Mouse (Mus musculus) forebrain, embryonic 16.5 days (tissue): Measurements from ENCODE around the gene Il15. TPM values are rescaled to one million over a fixed set of nuclear protein-coding genes. Genes with fewer than 3 reads are reported as not detected.

ENCODE experiments used
- ATAC-seq: fragments of 200-750 bp; cut with Nextera tagmentation; 2 replicates; pipeline ENCODE4 v1.8.0; 2017; ENCODE audit warnings: mild to moderate bottlenecking, moderate library complexity
- H3K27ac ChIP-seq: fragments of 300-500 bp; sonication (generic); 2 replicates; pipeline ENCODE4 v1.5.1; 2014; ENCODE audit warnings: low read length, control low read depth
- H3K27me3 ChIP-seq: fragments of 300-500 bp; sonication (generic); replicated peaks from 2 replicates; pipeline ENCODE4 v1.6.1; 2014; ENCODE audit warnings: low read length; ENCODE audit not compliant: control insufficient read depth, insufficient read depth
- H3K36me3 ChIP-seq: fragments of 300-500 bp; sonication (generic); 2 replicates; pipeline ENCODE4 v1.6.1; 2014; ENCODE audit not compliant: control insufficient read depth, insufficient read depth
- H3K4me1 ChIP-seq: fragments of 300-500 bp; sonication (generic); replicated peaks from 2 replicates; pipeline ENCODE4 v1.6.1; 2014; ENCODE audit warnings: low read length; ENCODE audit not compliant: control insufficient read depth, insufficient read depth
- H3K4me2 ChIP-seq: fragments of 300-500 bp; sonication (generic); 2 replicates; pipeline ENCODE4 v1.6.1; 2014; ENCODE audit warnings: mild to moderate bottlenecking, low read length, control low read depth
- H3K4me3 ChIP-seq: fragments of 300-500 bp; sonication (generic); replicated peaks from 2 replicates; pipeline ENCODE4 v1.5.1; 2014; ENCODE audit warnings: mild to moderate bottlenecking, low read length, control low read depth
- H3K9ac ChIP-seq: fragments of 300-500 bp; sonication (generic); replicated peaks from 2 replicates; pipeline ENCODE4 v1.6.1; 2014; ENCODE audit warnings: low read depth, low read length, control low read depth
- H3K9me3 ChIP-seq: fragments of 300-500 bp; sonication (generic); 2 replicates; pipeline ENCODE4 v1.6.1; 2016; ENCODE audit warnings: low read length; ENCODE audit not compliant: control insufficient read depth
- WGBS: fragments of 180-500 bp; shearing (Covaris S2); extraction: QIAGEN DNeasy Blood & Tissue Kit; methylation state at CpG from one replicate; pipeline ENCODE4 v1.1.7; 2014; 5-methylcytosine and 5-hydroxymethylcytosine counted together
- polyA plus RNA-seq: library from polyadenylated mRNA; unstranded; fragments of >200 nt; fragmentation: Nextera tagmentation; extraction: Ambion mirVana; gene quantifications from 2 replicates; pipeline ENCODE4 v1.2.1, GENCODE M21; 2015

Il15 gene
- polyA plus RNA-seq, 1 experiment from 2014 or later: 1.6 TPM

DNA sequence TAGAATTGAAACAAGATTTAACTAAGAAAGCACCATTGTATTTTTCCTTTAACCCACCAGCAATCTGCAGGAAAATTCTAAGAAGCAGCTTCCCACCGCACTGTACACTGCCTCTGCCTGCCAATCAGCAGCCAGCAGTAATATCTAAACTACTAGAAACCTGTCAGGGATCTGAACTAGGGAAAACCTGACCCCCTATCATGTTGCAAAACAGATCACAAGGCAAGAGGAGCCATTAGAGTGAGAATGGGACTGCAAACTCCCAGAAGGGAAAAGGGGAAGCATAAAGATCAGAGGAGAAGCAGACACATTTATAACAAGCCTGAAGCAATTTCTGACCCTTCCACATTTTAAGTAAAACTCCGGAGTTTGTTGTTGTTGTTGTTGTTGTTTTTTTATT is 2.0 kb downstream of the Il15 start:
- Histone ChIP-seq H3K27ac (no peak overlapping the region), H3K4me2 (no peak overlapping the region), H3K9me3 (no peaks in the 10 kb centered on the region), H3K27me3 (no peaks in the 10 kb centered on the region), H3K9ac (no peak overlapping the region), H3K4me1 (peaks cover 16% of the 10 kb centered on the region), H3K4me3 (no peak overlapping the region), H3K36me3 (no peaks in the 10 kb centered on the region)
- 64% methylated on average over 2 of the region's 2 CpGs for WGBS
- ATAC-seq: no peak

DNA sequence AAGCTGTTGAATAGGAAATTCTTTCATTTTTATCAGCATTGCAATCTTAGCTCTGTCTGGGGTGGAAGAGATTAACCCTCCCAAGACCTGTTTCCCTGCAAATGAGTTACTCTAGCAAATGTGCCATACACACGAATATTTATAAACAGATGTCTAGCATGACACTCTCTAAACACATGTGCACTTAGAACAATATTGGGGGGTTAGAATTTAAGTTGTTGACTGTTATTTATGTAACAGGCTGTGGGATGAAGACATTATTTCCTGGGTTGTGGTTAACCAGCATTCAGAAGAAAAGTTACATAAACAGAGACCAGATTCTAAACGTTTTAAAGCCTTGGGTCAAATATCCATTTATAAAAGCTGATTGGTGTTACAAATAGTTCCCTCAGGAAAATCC is 2.6 kb downstream of the Il15 start:
- no peak overlapping the region for H3K9ac ChIP-seq
- H3K4me2 ChIP-seq: no peak overlapping the region
- ATAC-seq: no peak
- H3K27me3 ChIP-seq: no peaks in the 10 kb centered on the region
- no peak overlapping the region for H3K4me3 ChIP-seq
- 57% methylated on average over 2 of the region's 2 CpGs for WGBS
- peaks cover 16% of the 10 kb centered on the region for H3K4me1 ChIP-seq
- no peaks in the 10 kb centered on the region for H3K9me3 ChIP-seq
- no peaks in the 10 kb centered on the region for H3K36me3 ChIP-seq
- no peak overlapping the region for H3K27ac ChIP-seq

DNA sequence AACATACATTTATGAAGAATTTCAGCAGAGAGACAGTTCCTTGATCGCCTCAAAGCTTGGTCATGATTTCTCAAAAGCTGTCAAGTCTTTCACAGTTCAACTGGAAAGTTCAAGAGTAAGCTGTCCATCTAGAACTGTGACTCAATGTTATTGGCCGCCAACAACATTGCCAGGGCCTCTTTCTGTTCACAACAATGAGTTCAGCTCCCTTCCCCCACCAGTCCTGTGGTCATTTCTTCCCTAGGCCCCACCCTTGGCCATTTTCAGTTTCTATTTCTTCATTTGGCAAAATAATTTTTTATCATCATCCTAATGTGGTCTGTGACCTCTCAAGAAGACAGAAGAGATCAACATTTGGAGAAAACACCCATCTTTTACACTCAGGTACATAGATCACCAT is 4.5 kb downstream of the Il15 start:
- Histone ChIP-seq H3K9ac (no peak overlapping the region), H3K36me3 (no peaks in the 10 kb centered on the region), H3K4me2 (no peak overlapping the region), H3K4me3 (no peak overlapping the region), H3K27me3 (no peaks in the 10 kb centered on the region), H3K27ac (no peak overlapping the region), H3K4me1 (peaks cover 16% of the 10 kb centered on the region), H3K9me3 (no peaks in the 10 kb centered on the region)
- WGBS: 79% methylated on average over 2 of the region's 2 CpGs
- ATAC-seq: no peak

DNA sequence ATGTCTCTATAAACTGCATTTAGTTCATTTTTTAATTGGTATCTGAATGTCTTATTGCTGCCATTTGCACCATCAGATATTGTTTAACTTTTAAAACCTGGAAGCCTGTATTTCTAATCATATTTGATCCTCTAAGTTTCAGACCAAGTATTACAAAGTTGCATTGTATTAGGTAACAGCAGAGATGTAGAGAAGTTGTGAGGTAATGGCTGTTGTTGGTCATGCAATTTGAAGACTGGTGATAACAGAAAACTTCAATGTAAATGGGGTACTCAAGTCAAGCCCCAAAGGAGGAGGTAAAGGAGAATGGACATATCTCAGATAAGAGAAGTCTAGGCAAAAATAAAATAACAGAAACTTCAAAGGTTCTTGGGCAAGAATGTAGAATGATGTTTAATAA is 11.8 kb downstream of the Il15 start:
- no peak for ATAC-seq

DNA sequence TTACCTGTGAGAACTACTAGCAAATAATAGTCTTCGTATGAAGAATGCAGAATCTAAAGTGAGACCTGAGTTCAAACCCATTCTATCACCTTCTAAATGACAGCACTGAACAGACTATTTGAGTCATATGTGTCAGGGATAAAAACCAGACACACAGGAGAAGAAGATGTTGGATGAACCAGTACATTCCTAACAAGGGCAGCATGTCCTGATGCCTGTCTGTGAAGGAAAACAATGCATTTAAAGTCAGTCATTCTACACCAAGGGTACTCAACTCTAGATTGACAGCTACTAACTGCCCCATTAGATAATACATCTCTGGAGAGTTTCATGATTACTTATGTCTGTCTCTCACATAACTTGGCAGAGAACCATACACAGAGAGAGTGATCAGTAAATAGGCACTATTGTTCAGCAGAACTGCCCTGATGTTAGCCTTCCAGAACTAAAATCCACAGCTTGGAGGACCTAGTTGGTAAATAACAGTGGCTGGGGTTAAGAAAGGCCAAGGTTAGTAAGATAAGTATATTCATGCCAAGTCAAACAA is 14.6 kb downstream of the Il15 start:
- no peak overlapping the region for H3K4me2 ChIP-seq
- ATAC-seq: no peak
- H3K9me3 ChIP-seq: no peaks in the 10 kb centered on the region
- WGBS: 94% methylated on average over 1 of the region's 1 CpGs
- peaks cover 8% of the 10 kb centered on the region for H3K4me1 ChIP-seq
- no peak overlapping the region for H3K9ac ChIP-seq
- H3K27ac ChIP-seq: no peak overlapping the region
- H3K4me3 ChIP-seq: no peak overlapping the region
- no peaks in the 10 kb centered on the region for H3K27me3 ChIP-seq
- H3K36me3 ChIP-seq: no peaks in the 10 kb centered on the region

More for the DNA sequence above, 11.8 kb downstream of the Il15 start:
- Histone ChIP-seq H3K36me3 (no peaks in the 10 kb centered on the region), H3K9me3 (no peaks in the 10 kb centered on the region), H3K9ac (no peak overlapping the region), H3K4me3 (no peak overlapping the region), H3K27ac (no peak overlapping the region), H3K27me3 (no peaks in the 10 kb centered on the region), H3K4me1 (no peaks in the 10 kb centered on the region), H3K4me2 (no peak overlapping the region)

DNA sequence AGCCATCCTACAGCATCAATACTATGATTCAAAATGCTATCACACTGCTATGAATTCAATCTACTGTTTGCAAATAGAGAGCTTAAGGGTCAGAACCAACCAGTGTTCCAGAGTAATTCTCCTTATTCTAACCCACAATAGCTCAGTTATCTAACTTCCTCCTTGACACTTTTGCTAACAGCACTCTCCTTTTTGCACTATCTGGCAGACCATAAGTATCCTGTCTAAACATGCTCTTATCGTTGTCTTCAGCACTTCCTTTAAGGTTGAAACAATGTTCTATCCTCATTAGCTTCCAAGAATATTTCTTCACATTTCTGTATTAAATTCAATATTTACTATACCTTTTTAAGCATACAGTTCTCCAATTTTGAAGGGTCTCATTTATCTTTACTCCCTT is 15.4 kb downstream of the Il15 start:
- Histone ChIP-seq H3K36me3 (no peaks in the 10 kb centered on the region), H3K9me3 (no peaks in the 10 kb centered on the region), H3K4me2 (no peak overlapping the region), H3K27me3 (no peaks in the 10 kb centered on the region), H3K4me1 (peaks cover 8% of the 10 kb centered on the region), H3K9ac (no peak overlapping the region), H3K4me3 (no peak overlapping the region), H3K27ac (no peak overlapping the region)
- 93% methylated on average over 1 of the region's 1 CpGs for WGBS
- ATAC-seq: no peak

DNA sequence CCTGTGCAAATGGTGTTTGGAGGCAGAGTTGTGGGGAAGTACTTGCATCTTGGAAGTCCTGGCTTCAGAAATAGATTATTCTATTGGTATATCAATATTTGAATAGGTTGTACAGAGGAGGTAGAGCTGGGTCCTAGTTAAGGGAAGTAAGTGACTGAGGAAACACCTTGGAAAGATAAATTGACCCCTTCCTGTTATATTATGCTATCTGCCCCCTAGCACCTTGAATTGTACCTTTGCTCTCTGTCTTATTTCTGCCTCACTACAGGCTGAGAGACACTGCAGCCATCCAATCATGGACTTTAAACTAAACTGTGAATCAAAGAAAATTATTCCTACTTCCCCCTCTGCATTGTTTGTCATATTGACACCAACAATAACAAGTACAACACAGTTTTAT is 17.2 kb downstream of the Il15 start:
- H3K36me3 ChIP-seq: no peaks in the 10 kb centered on the region
- H3K4me1 ChIP-seq: peaks cover 8% of the 10 kb centered on the region
- H3K4me3 ChIP-seq: no peak overlapping the region
- H3K9me3 ChIP-seq: no peaks in the 10 kb centered on the region
- ATAC-seq: no peak
- no peak overlapping the region for H3K9ac ChIP-seq
- H3K4me2 ChIP-seq: no peak overlapping the region
- no peak overlapping the region for H3K27ac ChIP-seq
- no peaks in the 10 kb centered on the region for H3K27me3 ChIP-seq

DNA sequence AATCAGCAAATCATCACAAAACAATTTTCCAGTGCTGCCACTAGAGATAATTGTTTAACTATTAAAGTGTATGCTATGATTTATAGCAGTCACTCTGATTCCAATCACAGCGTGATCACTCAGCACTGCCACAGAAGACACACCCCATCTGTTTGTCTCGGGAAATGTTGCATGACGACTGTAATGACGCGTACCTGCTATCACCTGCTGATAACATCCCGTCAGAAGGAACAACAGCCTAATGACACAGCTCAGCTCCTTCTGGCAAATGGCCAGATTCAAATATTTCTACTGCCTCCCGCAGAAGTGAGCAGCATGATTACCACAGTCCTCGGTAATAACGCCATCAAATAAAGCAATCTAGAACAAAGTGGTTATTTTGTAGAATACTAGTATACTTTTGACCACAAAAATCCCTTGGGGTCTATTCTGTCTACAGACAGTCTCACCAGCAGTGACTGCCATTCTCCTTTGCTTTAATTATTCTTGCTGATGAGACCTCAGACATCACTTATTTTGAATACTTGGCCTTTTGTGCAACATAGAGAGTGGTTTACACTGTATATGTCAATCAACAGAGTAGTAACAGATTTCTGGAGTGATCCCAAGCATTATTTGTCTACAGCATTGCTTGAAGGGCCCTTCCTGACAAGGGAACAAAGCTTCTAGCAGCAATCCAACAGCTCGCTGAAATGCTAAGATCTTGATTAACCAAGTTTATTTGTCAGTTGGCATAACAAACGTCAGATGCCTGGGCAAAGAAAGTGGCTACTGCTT is 18.4 kb downstream of the Il15 start:
- Histone ChIP-seq H3K4me1 (peaks cover 8% of the 10 kb centered on the region), H3K9me3 (no peaks in the 10 kb centered on the region), H3K27me3 (no peaks in the 10 kb centered on the region), H3K36me3 (no peaks in the 10 kb centered on the region), H3K4me2 (peak overlapping the region; percentile 25; the same call in 1 of the 2 replicates), H3K4me3 (no peak overlapping the region), H3K27ac (peak overlapping the region; percentile 18; the same call in 1 of the 2 replicates), H3K9ac (no peak overlapping the region)
- 19% methylated on average over 11 of the region's 11 CpGs for WGBS
- peak; percentile 96 for ATAC-seq

DNA sequence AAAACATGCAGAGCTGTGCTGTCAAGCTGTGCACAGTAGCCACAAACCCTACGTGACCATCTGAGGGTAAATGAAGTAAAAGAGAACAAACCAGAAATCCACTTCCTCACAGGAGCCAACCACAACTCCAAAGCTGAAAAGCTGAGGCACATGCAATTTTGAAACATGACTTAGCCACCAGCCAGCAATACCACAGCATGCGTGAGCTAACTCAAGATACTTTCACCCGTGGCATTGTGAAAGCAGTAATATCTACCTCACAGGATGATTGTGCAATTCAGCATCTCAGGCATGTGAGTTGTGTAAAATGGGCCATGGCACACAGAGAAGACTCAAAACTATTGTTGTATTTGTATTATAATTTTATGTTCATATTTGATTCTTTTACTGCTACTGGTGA is 19.7 kb downstream of the Il15 start:
- Histone ChIP-seq H3K9me3 (no peaks in the 10 kb centered on the region), H3K4me3 (no peak overlapping the region), H3K27ac (no peak overlapping the region), H3K9ac (no peak overlapping the region), H3K27me3 (no peaks in the 10 kb centered on the region), H3K4me1 (peaks cover 8% of the 10 kb centered on the region), H3K36me3 (no peaks in the 10 kb centered on the region), H3K4me2 (no peak overlapping the region)
- 84% methylated on average over 3 of the region's 3 CpGs for WGBS
- no peak for ATAC-seq
